Comparison of ENCODE assay signal across 9 mouse cellular contexts in genomic region chr12:112875225-112876013, GRCm38 (mm10). TPM values are rescaled to one million over a fixed set of nuclear protein-coding genes. Genes with fewer than 3 reads are reported as not detected.
DNase-seq lines count a peak whose midpoint lies in the region; ATAC-seq and TF ChIP-seq lines count a peak whose summit lies in the region.
"Had no signal": no experiment of that assay in that cellular context is flagged by ENCODE, and none has a peak within 500 bp of the region (broad histone marks: within the 10 kb centered on the region; RNA-seq: fewer than 3 reads in every experiment).

No protein-coding gene starts in this region.

- H3K4me2 ChIP-seq in heart, embryonic 11.5 days: no peak overlapping the region
- H3K4me2 ChIP-seq in kidney, postnatal 0 days (ENCODE audit: low read length): no peak overlapping the region

- no peak for TF ChIP-seq POLR2A in brain, embryonic 14.5 days (IDR thresholded peaks at IDR 0.05; ENCODE audit: borderline replicate concordance, extremely low read depth, insufficient read depth, insufficient read length, poor library complexity, severe bottlenecking)

- TF ChIP-seq CTCF in brain, embryonic 14.5 days (IDR thresholded peaks at IDR 0.05; ENCODE audit: borderline replicate concordance, extremely low read depth, insufficient read depth, insufficient read length): peak; percentile 86
- peak; percentile 95 for TF ChIP-seq CTCF in kidney, postnatal 0 days (IDR thresholded peaks at IDR 0.05; ENCODE audit: low read depth)

- H3K4me3 ChIP-seq in heart, embryonic 11.5 days (ENCODE audit: low read depth, low read length): no peak overlapping the region
- no peak overlapping the region for H3K4me3 ChIP-seq in kidney, postnatal 0 days (replicated peaks; ENCODE audit: low read depth, low read length)

- DNase-seq in CD4-positive helper T cell, adult 2 months (ENCODE audit: low read depth, low spot score): peak; percentile 81
- peak; percentile 89 for DNase-seq in brain, embryonic 14.5 days (ENCODE audit: low read depth)
- DNase-seq in kidney, postnatal 0 days (ENCODE audit: low spot score): peak; percentile 94
- peak; percentile 85 for DNase-seq in liver
- DNase-seq in spleen, postnatal 14 days (ENCODE audit: low spot score in 2 of 2): peak; percentile 74 to 84

- peak; percentile 56; the same call in 1 of the 2 replicates for ATAC-seq in erythroblast, adult 5-6 weeks (replicated peaks; ENCODE audit: low FRiP score, poor library complexity, severe bottlenecking)
- peak; percentile 21; the same call in 1 of the 2 replicates for ATAC-seq in heart, embryonic 11.5 days (replicated peaks; ENCODE audit: insufficient number of reproducible peaks, low FRiP score, low TSS enrichment)
- peak; percentile 41 for ATAC-seq in kidney, postnatal 0 days (replicated peaks; ENCODE audit: low FRiP score, low read depth)
- peak; percentile 48 for ATAC-seq in monocyte, adult 5-6 weeks (replicated peaks; ENCODE audit: insufficient number of reproducible peaks, low FRiP score, low TSS enrichment, poor library complexity, severe bottlenecking)

- H3K36me3 ChIP-seq in heart, embryonic 11.5 days (ENCODE audit: control insufficient read depth, insufficient read depth, low read length): no peaks in the 10 kb centered on the region
- H3K36me3 ChIP-seq in kidney, postnatal 0 days (ENCODE audit: insufficient read depth, low read length): no peaks in the 10 kb centered on the region
- H3K36me3 ChIP-seq: embryonic facial prominence, embryonic 13.5 days had no signal

- no peaks in the 10 kb centered on the region for H3K9me3 ChIP-seq in heart, embryonic 11.5 days (replicated peaks; ENCODE audit: control insufficient read depth, low read length)
- no peaks in the 10 kb centered on the region for H3K9me3 ChIP-seq in kidney, postnatal 0 days (replicated peaks; ENCODE audit: low read length)
- H3K9me3 ChIP-seq: embryonic facial prominence, embryonic 13.5 days had no signal

- peaks cover 82% of the 10 kb centered on the region for H3K27me3 ChIP-seq in heart, embryonic 11.5 days (ENCODE audit: control insufficient read depth, insufficient read depth, low read length)
- H3K27me3 ChIP-seq in kidney, postnatal 0 days (ENCODE audit: insufficient read depth, low read length): peaks cover 46% of the 10 kb centered on the region

- H3K4me1 ChIP-seq in heart, embryonic 11.5 days (ENCODE audit: control insufficient read depth, insufficient read depth, low read length): peaks cover 33% of the 10 kb centered on the region
- peaks cover 23% of the 10 kb centered on the region; the same call in 1 of the 2 replicates for H3K4me1 ChIP-seq in kidney, postnatal 0 days (replicated peaks; ENCODE audit: insufficient read depth, low read length)

- H3K27ac ChIP-seq in heart, embryonic 11.5 days (ENCODE audit: low read depth, low read length): no peak overlapping the region
- H3K27ac ChIP-seq in kidney, postnatal 0 days: no peak overlapping the region
- H3K27ac ChIP-seq: embryonic facial prominence, embryonic 13.5 days had no signal

- H3K9ac ChIP-seq in heart, embryonic 11.5 days (ENCODE audit: low read depth, low read length): no peak overlapping the region
- no peak overlapping the region for H3K9ac ChIP-seq in kidney, postnatal 0 days (ENCODE audit: low read depth, low read length)

- 19% methylated on average over 16 of the region's 16 CpGs for WGBS in heart, embryonic 11.5 days (ENCODE audit: insufficient replicate concordance)
- WGBS in kidney, postnatal 0 days: 20% methylated on average over 16 of the region's 16 CpGs

RNA-seq across cellular contexts. Expression of gene Gpr132, which starts 7.4 kb away (rescaled TPM):
- 0.05 and 0.07 TPM in 2 replicates for polyA plus RNA-seq in brain, embryonic 14.5 days (2012; rRNA removed)
- total RNA-seq in erythroblast, adult 5-6 weeks (2015; ENCODE audit: low replicate concordance): 1.9 and 2.3 TPM in 2 replicates
- 1.1 and 2.1 TPM in 2 replicates for total RNA-seq in erythroblast, adult 5-6 weeks (2017; ENCODE audit: low replicate concordance)
- 0.19 TPM in 1 of 2 replicates, not detected in the other for polyA plus RNA-seq in heart, embryonic 11.5 days (2014; fragmentation: Nextera tagmentation; extraction: Ambion mirVana)
- 0.10 and 0.11 TPM in 2 replicates for polyA plus RNA-seq in kidney, postnatal 0 days (2015; fragmentation: Nextera tagmentation; extraction: Ambion mirVana)
- total RNA-seq in monocyte, adult 5-6 weeks (2017): 61.4 to 99.5 TPM (median 74.8 TPM) in 3 replicates
- polyA plus RNA-seq: embryonic facial prominence, embryonic 13.5 days had no signal

RNA-seq across cellular contexts. Expression of gene Cdca4, which starts 46.2 kb away (rescaled TPM):
- 42.3 and 71.4 TPM in 2 replicates for polyA plus RNA-seq in brain, embryonic 14.5 days (2012; rRNA removed)
- 28.8 and 35.5 TPM in 2 replicates for total RNA-seq in erythroblast, adult 5-6 weeks (2015; ENCODE audit: low replicate concordance)
- 22.1 and 29.7 TPM in 2 replicates for total RNA-seq in erythroblast, adult 5-6 weeks (2017; ENCODE audit: low replicate concordance)
- polyA plus RNA-seq in heart, embryonic 11.5 days (2014; fragmentation: Nextera tagmentation; extraction: Ambion mirVana): 61.5 and 62.8 TPM in 2 replicates
- 56.6 and 64.5 TPM in 2 replicates for polyA plus RNA-seq in kidney, postnatal 0 days (2015; fragmentation: Nextera tagmentation; extraction: Ambion mirVana)
- 15.5 to 32.2 TPM (median 18.8 TPM) in 3 replicates for total RNA-seq in monocyte, adult 5-6 weeks (2017)

RNA-seq across cellular contexts. Expression of gene Jag2, which starts 54.2 kb away (rescaled TPM):
- polyA plus RNA-seq in brain, embryonic 14.5 days (2012; rRNA removed): 46.1 and 74.7 TPM in 2 replicates
- total RNA-seq in erythroblast, adult 5-6 weeks (2015; ENCODE audit: low replicate concordance): not detected in 2 replicates
- total RNA-seq in erythroblast, adult 5-6 weeks (2017; ENCODE audit: low replicate concordance): not detected in 2 replicates
- 1.5 and 2.2 TPM in 2 replicates for polyA plus RNA-seq in heart, embryonic 11.5 days (2014; fragmentation: Nextera tagmentation; extraction: Ambion mirVana)
- 2.4 and 2.9 TPM in 2 replicates for polyA plus RNA-seq in kidney, postnatal 0 days (2015; fragmentation: Nextera tagmentation; extraction: Ambion mirVana)
- 0.11 to 3.6 TPM (median 3.4 TPM) in 3 replicates for total RNA-seq in monocyte, adult 5-6 weeks (2017)

Comparison
In these comparisons a context has a peak if more than half of its experiments do, and no peak if none do; other contexts are left out.
1. RNA of gene Jag2, which starts 54.2 kb away (polyA plus RNA-seq): 46.1 to 74.7 TPM in brain, embryonic 14.5 days; 2.4 to 2.9 TPM in kidney, postnatal 0 days and 1.5 to 2.2 TPM in heart, embryonic 11.5 days; every median in the first group is over 10 times any median in the second.
2. Peak in every context shown above with its lines, with median percentiles within 50 percentile points of each other: DNase-seq and ATAC-seq.